Mouse (Mus musculus) heart, adult 2 months (tissue): ENCODE measurements around the gene Ampd3. TPM values are rescaled to one million over a fixed set of nuclear protein-coding genes. Genes with fewer than 3 reads are reported as not detected.

ENCODE experiments used
- DNase-seq, 2 experiments: peaks; one replicate each; pipeline ENCODE4 v3.0.0; 2021
- H3K27ac ChIP-seq: fragments of 200-600 bp; 2 replicates; pipeline ENCODE4 v1.8.1; 2022
- H3K27me3 ChIP-seq: fragments of 200-500 bp; 2 replicates; pipeline ENCODE4 v1.6.1; 2012; ENCODE audit warnings: mild to moderate bottlenecking, low read length, inconsistent platforms, mixed read lengths; ENCODE audit not compliant: control insufficient read depth, insufficient read depth
- H3K36me3 ChIP-seq: fragments of 200-500 bp; 2 replicates; pipeline ENCODE4 v1.6.1; 2012; ENCODE audit warnings: low read length, inconsistent platforms; ENCODE audit not compliant: control insufficient read depth, insufficient read depth
- H3K4me1 ChIP-seq: fragments of 200-500 bp; 2 replicates; pipeline ENCODE4 v1.6.1; 2011; ENCODE audit warnings: low read length; ENCODE audit not compliant: control insufficient read depth, insufficient read depth
- H3K4me3 ChIP-seq: fragments of 200-600 bp; 2 replicates; pipeline ENCODE4 v1.8.1; 2022
- H3K79me2 ChIP-seq: fragments of 200-500 bp; replicated peaks from 2 replicates; pipeline ENCODE4 v1.6.1; 2012; ENCODE audit warnings: mild to moderate bottlenecking, inconsistent platforms, low read length, moderate library complexity, mixed read lengths; ENCODE audit not compliant: control insufficient read depth, insufficient read depth
- H3K9ac ChIP-seq: fragments of 200-500 bp; 2 replicates; pipeline ENCODE4 v1.6.1; 2012; ENCODE audit warnings: low read depth, mild to moderate bottlenecking, control low read depth, inconsistent platforms, low read length, mixed read lengths
- CTCF ChIP-seq: fragments of 200-600 bp; IDR thresholded peaks from 2 replicates; pipeline ENCODE4 v1.8.1; 2022; ENCODE audit warnings: antibody characterized with exemption, mild to moderate bottlenecking, moderate library complexity
- EP300 ChIP-seq: fragments of 200-500 bp; IDR thresholded peaks from 2 replicates; pipeline ENCODE4 v1.6.1; 2011; ENCODE audit warnings: low read depth, low read length, control low read depth; ENCODE audit not compliant: insufficient read depth
- POLR2A ChIP-seq: fragments of 200-500 bp; IDR thresholded peaks from 2 replicates; pipeline ENCODE4 v1.6.1; 2011; ENCODE audit warnings: mild to moderate bottlenecking, low read depth, low read length, control low read depth; ENCODE audit not compliant: insufficient read depth
- whole genome bisulfite sequencing: fragments of 180-500 bp; shearing (Covaris S2); methylation state at CpG from one replicate; pipeline ENCODE4 v1.1.7; 2018; 5-methylcytosine and 5-hydroxymethylcytosine counted together
- intact Hi-C: fragments of 180-260 bp; cut with DNase I; formaldehyde crosslinking; loops from one replicate; pipeline ENCODE4 v1.15.1; 2025
- polyA plus RNA-seq: library from polyadenylated mRNA; depleted of rRNA; stranded (reverse); fragments of >200 nt; gene quantifications from 2 replicates; pipeline ENCODE4 v1.2.3, GENCODE M21; 2012
- total RNA-seq, 2 experiments: library from RNA; stranded (reverse); gene quantifications; 2 replicates each; pipeline ENCODE4 v1.2.3; 2021

The Ampd3 gene
- total and polyA plus RNA-seq, 3 experiments = 29.9 to 43.6 (median 38.9) TPM

- WGBS = 92% methylated on average over 7 of the region's 7 CpGs
- no peak overlapping the region for H3K27ac ChIP-seq
Measured at GRCm38 (mm10) chr7:110778933-110779332, 10.9 kb downstream of the Ampd3 start.

GRCm38 (mm10) chr7:110779605-110780111, 11.7 kb downstream of the Ampd3 start:
- peaks cover 23% of the 10 kb centered on the region for H3K4me1 ChIP-seq
- no peaks in the 10 kb centered on the region for H3K27me3 ChIP-seq
- no peak overlapping the region for H3K27ac ChIP-seq
- H3K36me3 ChIP-seq = peaks cover 18% of the 10 kb centered on the region
- WGBS = 88% methylated on average over 8 of the region's 8 CpGs
- H3K4me3 ChIP-seq = no peak overlapping the region
- no peak for TF ChIP-seq EP300
- no peak for TF ChIP-seq POLR2A
- TF ChIP-seq CTCF = no peak
- no peak overlapping the region for H3K9ac ChIP-seq
- DNase-seq = no peak
- intact Hi-C loops = no loop called here
- H3K79me2 ChIP-seq = no peaks in the 10 kb centered on the region; the same call in 1 of the 2 replicates

More at GRCm38 (mm10) chr7:110778933-110779332, 10.9 kb downstream of the Ampd3 start:
- intact Hi-C loops = no loop called here
- H3K36me3 ChIP-seq = peaks cover 18% of the 10 kb centered on the region
- TF ChIP-seq EP300 (no peak), CTCF (no peak), POLR2A (no peak)
- H3K4me1 ChIP-seq = peaks cover 24% of the 10 kb centered on the region
- no peak overlapping the region for H3K9ac ChIP-seq
- DNase-seq = no peak
- H3K4me3 ChIP-seq = no peak overlapping the region
- H3K79me2 ChIP-seq = no peaks in the 10 kb centered on the region; the same call in 1 of the 2 replicates
- no peaks in the 10 kb centered on the region for H3K27me3 ChIP-seq

GRCm38 (mm10) chr7:110780520-110780919, 12.5 kb downstream of the Ampd3 start:
- intact Hi-C loops = no loop called here
- Histone ChIP-seq H3K4me1 (peaks cover 24% of the 10 kb centered on the region), H3K27me3 (no peaks in the 10 kb centered on the region), H3K36me3 (peaks cover 18% of the 10 kb centered on the region), H3K79me2 (no peaks in the 10 kb centered on the region; the same call in 1 of the 2 replicates), H3K27ac (no peak overlapping the region), H3K9ac (no peak overlapping the region), H3K4me3 (no peak overlapping the region)
- no peak for DNase-seq
- no peak for TF ChIP-seq POLR2A
- no peak for TF ChIP-seq EP300
- no peak for TF ChIP-seq CTCF
- WGBS = 59% methylated on average over 4 of the region's 4 CpGs

- Histone ChIP-seq H3K9ac (no peak overlapping the region), H3K79me2 (no peaks in the 10 kb centered on the region; the same call in 1 of the 2 replicates), H3K4me1 (peaks cover 26% of the 10 kb centered on the region), H3K27ac (peak overlapping the region; percentile 46), H3K4me3 (no peak overlapping the region), H3K27me3 (no peaks in the 10 kb centered on the region), H3K36me3 (peaks cover 21% of the 10 kb centered on the region)
- intact Hi-C loops = no loop called here
- DNase-seq = no peak
- TF ChIP-seq CTCF = no peak
- TF ChIP-seq EP300 = no peak
- TF ChIP-seq POLR2A = no peak
- 50% methylated on average over 2 of the region's 2 CpGs for WGBS
Measured at GRCm38 (mm10) chr7:110781231-110781711, 13.3 kb downstream of the Ampd3 start.

- H3K36me3 ChIP-seq = peaks cover 21% of the 10 kb centered on the region
- H3K79me2 ChIP-seq = no peaks in the 10 kb centered on the region; the same call in 1 of the 2 replicates
- H3K9ac ChIP-seq = no peak overlapping the region
- H3K4me3 ChIP-seq = no peak overlapping the region
- WGBS = 8% methylated on average over 7 of the region's 7 CpGs
- intact Hi-C loops = no loop called here
- peak overlapping the region; percentile 46 for H3K27ac ChIP-seq
- H3K4me1 ChIP-seq = peaks cover 29% of the 10 kb centered on the region
- DNase-seq = peak; percentile 64 to 67
- no peaks in the 10 kb centered on the region for H3K27me3 ChIP-seq
- TF ChIP-seq EP300 = peak; percentile 86
- TF ChIP-seq POLR2A = no peak
- no peak for TF ChIP-seq CTCF
Measured at GRCm38 (mm10) chr7:110782135-110782534, 14.1 kb downstream of the Ampd3 start.

- WGBS = 34% methylated on average over 10 of the region's 10 CpGs
- H3K9ac ChIP-seq = no peak overlapping the region
- intact Hi-C loops = no loop called here
- peak overlapping the region; percentile 24 for H3K27ac ChIP-seq
- no peak overlapping the region for H3K4me3 ChIP-seq
- TF ChIP-seq CTCF (no peak), EP300 (peak; percentile 88), POLR2A (0 out of 2 replicates have a peak, but pooled peaks have one; percentile 16)
- H3K36me3 ChIP-seq = peaks cover 21% of the 10 kb centered on the region
- no peaks in the 10 kb centered on the region; the same call in 1 of the 2 replicates for H3K79me2 ChIP-seq
- peaks cover 35% of the 10 kb centered on the region for H3K4me1 ChIP-seq
- H3K27me3 ChIP-seq = no peaks in the 10 kb centered on the region
- no peak for DNase-seq
Measured at GRCm38 (mm10) chr7:110782845-110783478, 15.0 kb downstream of the Ampd3 start.
